Mouse (Mus musculus): Measurements from ENCODE around the gene Kdm2a.
A peak's percentile ranks its signal among the peaks of the same experiment; 100 is the strongest.

Gene Kdm2a

GRCm38 (mm10) chr19:4298322-4299121 is 99.6 kb downstream of the Kdm2a start:
- peak in 1 of 2 experiments; percentile 27 for DNase-seq

- peak in 1 of 2 experiments; percentile 43 for DNase-seq
Measured at GRCm38 (mm10) chr19:4297851-4298250, 100.2 kb downstream of the Kdm2a start.

- DNase-seq = peak in 1 of 2 experiments; percentile 25
Measured at GRCm38 (mm10) chr19:4296611-4297010, 101.5 kb downstream of the Kdm2a start.

GRCm38 (mm10) chr19:4295391-4295790 is 102.7 kb downstream of the Kdm2a start:
- DNase-seq = peak in 1 of 2 experiments; percentile 5

- DNase-seq = peak; percentile 80 to 83
Measured at GRCm38 (mm10) chr19:4294381-4295097, 103.5 kb downstream of the Kdm2a start.

GRCm38 (mm10) chr19:4291161-4291560 is 106.9 kb downstream of the Kdm2a start:
- DNase-seq = peak in 1 of 2 experiments; percentile 9

GRCm38 (mm10) chr19:4290749-4291148 is 107.3 kb downstream of the Kdm2a start:
- no peak for DNase-seq

GRCm38 (mm10) chr19:4283653-4284052 is 114.4 kb downstream of the Kdm2a start:
- DNase-seq = no peak

GRCm38 (mm10) chr19:4282898-4283553 is 115.1 kb downstream of the Kdm2a start, which contains the start of gene Ankrd13d:
Ankrd13d (minus strand) TSS chr19:4283137.
- DNase-seq = peak; percentile 90 to 94

GRCm38 (mm10) chr19:4280425-4280824 is 117.7 kb downstream of the Kdm2a start:
- DNase-seq = no peak

- no peak for DNase-seq
Measured at GRCm38 (mm10) chr19:4279487-4279886, 118.6 kb downstream of the Kdm2a start.

- no peak for DNase-seq
Measured at GRCm38 (mm10) chr19:4270972-4271371, 127.1 kb downstream of the Kdm2a start.

GRCm38 (mm10) chr19:4270187-4270586 is 127.9 kb downstream of the Kdm2a start:
- DNase-seq = no peak

- peak; percentile 70 to 84 for DNase-seq
Measured at GRCm38 (mm10) chr19:4268566-4269361, 129.3 kb downstream of the Kdm2a start, which contains the start of gene Ssh3. Ssh3 (minus strand) TSS chr19:4269180.

- no peak for DNase-seq
Measured at GRCm38 (mm10) chr19:4265956-4266355, 132.1 kb downstream of the Kdm2a start.

Data from spleen, adult 18-20 months (tissue).